Mouse (Mus musculus): ENCODE results near the gene Apoc3. TPM values are rescaled to one million over a fixed set of nuclear protein-coding genes. Genes with fewer than 3 reads are reported as not detected.

Apoc3 gene
- polyA plus RNA-seq, 1 experiment from 2014 or later, result 64.3 TPM

Other genes with a start within 250 kb of the Apoc3 start
- 143 and 152 TPM in 2 replicates for gene Pafah1b2, start 222.9 kb downstream of the Apoc3 start, polyA plus RNA-seq (2015; fragmentation: Nextera tagmentation; extraction: Ambion mirVana)
- gene Sik3, start 222.8 kb downstream of the Apoc3 start, polyA plus RNA-seq (2015; fragmentation: Nextera tagmentation; extraction: Ambion mirVana), result 5.1 and 5.7 TPM in 2 replicates
- 510 and 643 TPM in 2 replicates for gene Apoa1, start 7.1 kb downstream of the Apoc3 start, polyA plus RNA-seq (2015; fragmentation: Nextera tagmentation; extraction: Ambion mirVana)
- 196 and 228 TPM in 2 replicates for gene Apoa4, start 5.1 kb upstream of the Apoc3 start, polyA plus RNA-seq (2015; fragmentation: Nextera tagmentation; extraction: Ambion mirVana)
- 0.49 TPM in 1 of 2 replicates, not detected in the other for gene Apoa5, start 33.0 kb upstream of the Apoc3 start, polyA plus RNA-seq (2015; fragmentation: Nextera tagmentation; extraction: Ambion mirVana)
- gene Zpr1, start 37.4 kb upstream of the Apoc3 start, polyA plus RNA-seq (2015; fragmentation: Nextera tagmentation; extraction: Ambion mirVana), result 48.5 and 51.8 TPM in 2 replicates
- gene Bud13, start 47.4 kb upstream of the Apoc3 start, polyA plus RNA-seq (2015; fragmentation: Nextera tagmentation; extraction: Ambion mirVana), result 18.2 and 18.7 TPM in 2 replicates
- not detected in 2 replicates for gene 4931429L15Rik, start 84.3 kb upstream of the Apoc3 start, polyA plus RNA-seq (2015; fragmentation: Nextera tagmentation; extraction: Ambion mirVana)